Mouse (Mus musculus): Measurements from ENCODE around the gene Zfp974.

DNA sequence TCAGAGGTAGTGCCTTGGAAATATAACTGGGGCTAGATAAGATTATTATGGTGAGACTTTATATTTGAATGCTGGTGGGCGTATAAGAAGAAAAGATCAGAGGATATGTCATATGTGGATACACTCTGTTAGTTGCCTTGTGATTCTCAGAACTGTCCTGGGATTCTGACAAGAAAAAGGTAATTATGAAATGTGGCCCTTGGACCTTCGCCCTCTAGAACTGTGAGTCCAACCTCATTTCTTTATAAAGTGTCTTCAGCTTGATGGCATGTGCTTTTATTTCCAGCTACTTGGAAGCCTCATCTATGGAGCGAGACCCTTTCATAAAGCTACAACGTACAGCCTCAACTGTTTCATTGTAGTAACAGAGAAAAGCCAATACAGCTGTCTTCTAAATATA, 28.7 kb downstream of the Zfp974 start:
- TF ChIP-seq CTCF (IDR thresholded peaks at IDR 0.05; ENCODE audit: low read depth) (no peak), EP300 (optimal IDR thresholded peaks at IDR 0.05) (no peak)
